Mouse (Mus musculus) lung, postnatal 0 days (tissue): ENCODE data around the gene Rhob. TPM values are rescaled to one million over a fixed set of nuclear protein-coding genes. Genes with fewer than 3 reads are reported as not detected.

Source experiments
- ATAC-seq: fragments of 200-750 bp; cut with Nextera tagmentation; 2 replicates; pipeline ENCODE4 v1.8.0; 2017; ENCODE audit warnings: moderate library complexity
- DNase-seq: peaks from one replicate; pipeline ENCODE4 v3.0.0-alpha.2; 2016; ENCODE audit warnings: low spot score
- H3K27ac ChIP-seq: fragments of 300-500 bp; sonication (generic); 2 replicates; pipeline ENCODE4 v1.5.1; 2014; ENCODE audit warnings: antibody characterized with exemption, mild to moderate bottlenecking, low read length, mixed read lengths
- H3K27me3 ChIP-seq: fragments of 300-500 bp; sonication (generic); replicated peaks from 2 replicates; pipeline ENCODE4 v1.6.1; 2014; ENCODE audit warnings: low read length, mixed read lengths; ENCODE audit not compliant: insufficient read depth
- H3K36me3 ChIP-seq: fragments of 300-500 bp; sonication (generic); 2 replicates; pipeline ENCODE4 v1.6.1; 2014; ENCODE audit warnings: low read length, mixed read lengths; ENCODE audit not compliant: insufficient read depth
- H3K4me1 ChIP-seq: fragments of 300-500 bp; sonication (generic); 2 replicates; pipeline ENCODE4 v1.6.1; 2014; ENCODE audit warnings: antibody characterized with exemption, low read depth, low read length, mixed read lengths; ENCODE audit not compliant: insufficient read depth
- H3K4me2 ChIP-seq: fragments of 300-500 bp; sonication (generic); replicated peaks from 2 replicates; pipeline ENCODE4 v1.6.1; 2014; ENCODE audit warnings: low read depth, mild to moderate bottlenecking, low read length, moderate library complexity, mixed read lengths
- H3K4me3 ChIP-seq: fragments of 300-500 bp; sonication (generic); 2 replicates; pipeline ENCODE4 v1.5.1; 2014; ENCODE audit warnings: low read depth, low read length
- H3K9ac ChIP-seq: fragments of 300-500 bp; sonication (generic); replicated peaks from 2 replicates; pipeline ENCODE4 v1.6.1; 2014; ENCODE audit warnings: low read depth, mild to moderate bottlenecking
- H3K9me3 ChIP-seq: fragments of 300-500 bp; sonication (generic); 2 replicates; pipeline ENCODE4 v1.6.1; 2016; ENCODE audit warnings: low read length, mixed read lengths
- CTCF ChIP-seq: IDR thresholded peaks from 2 replicates; pipeline ENCODE4 v1.5.1; 2016; ENCODE audit warnings: antibody characterized with exemption, mild to moderate bottlenecking
- EP300 ChIP-seq: IDR thresholded peaks from 2 replicates; pipeline ENCODE4 v1.6.1; 2016; ENCODE audit warnings: antibody characterized with exemption, mild to moderate bottlenecking, control low read depth
- WGBS: fragments of 180-500 bp; shearing (Covaris S2); extraction: QIAGEN DNeasy Blood & Tissue Kit; methylation state at CpG from one replicate; pipeline ENCODE4 v1.1.7; 2014; 5-methylcytosine and 5-hydroxymethylcytosine counted together
- polyA plus RNA-seq: library from polyadenylated mRNA; unstranded; fragments of >200 nt; fragmentation: Nextera tagmentation; extraction: Ambion mirVana; gene quantifications from 2 replicates; pipeline ENCODE4 v1.2.1, GENCODE M21; 2015

Gene Rhob
- polyA plus RNA-seq, 1 experiment from 2014 or later = 77.6 TPM

DNA sequence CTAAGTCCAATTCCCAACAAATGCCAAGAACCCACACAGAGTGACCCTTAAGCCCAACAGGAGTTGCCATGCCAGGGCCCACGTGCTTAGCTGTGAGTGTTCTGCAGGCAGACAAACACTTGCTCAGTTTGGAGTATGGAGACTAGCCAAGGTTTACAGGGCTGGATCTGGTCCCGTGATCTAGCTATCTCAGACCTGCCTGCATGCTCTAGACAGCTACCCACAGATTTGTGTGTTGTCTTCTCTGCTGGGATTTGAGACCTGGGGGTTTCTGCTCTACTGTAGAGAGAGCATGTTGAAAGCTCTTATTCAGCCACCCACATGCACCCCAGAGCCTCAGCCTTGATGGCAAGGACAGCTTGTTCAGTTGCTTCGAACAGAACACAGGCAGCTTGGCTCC, 45.3 kb downstream of the Rhob start:
- ATAC-seq (peak; percentile 80), DNase-seq (peak; percentile 82)
- 33% methylated on average over 3 of the region's 3 CpGs for whole genome bisulfite sequencing
- Histone ChIP-seq H3K4me1 (peaks cover 5% of the 10 kb centered on the region; the same call in 1 of the 2 replicates), H3K9me3 (no peaks in the 10 kb centered on the region), H3K9ac (no peak overlapping the region), H3K4me3 (no peak overlapping the region), H3K27ac (peak overlapping the region; percentile 44; the same call in 1 of the 2 replicates), H3K36me3 (no peaks in the 10 kb centered on the region), H3K4me2 (no peak overlapping the region), H3K27me3 (no peaks in the 10 kb centered on the region)
- TF ChIP-seq EP300 = no peak
- TF ChIP-seq CTCF = no peak

DNA sequence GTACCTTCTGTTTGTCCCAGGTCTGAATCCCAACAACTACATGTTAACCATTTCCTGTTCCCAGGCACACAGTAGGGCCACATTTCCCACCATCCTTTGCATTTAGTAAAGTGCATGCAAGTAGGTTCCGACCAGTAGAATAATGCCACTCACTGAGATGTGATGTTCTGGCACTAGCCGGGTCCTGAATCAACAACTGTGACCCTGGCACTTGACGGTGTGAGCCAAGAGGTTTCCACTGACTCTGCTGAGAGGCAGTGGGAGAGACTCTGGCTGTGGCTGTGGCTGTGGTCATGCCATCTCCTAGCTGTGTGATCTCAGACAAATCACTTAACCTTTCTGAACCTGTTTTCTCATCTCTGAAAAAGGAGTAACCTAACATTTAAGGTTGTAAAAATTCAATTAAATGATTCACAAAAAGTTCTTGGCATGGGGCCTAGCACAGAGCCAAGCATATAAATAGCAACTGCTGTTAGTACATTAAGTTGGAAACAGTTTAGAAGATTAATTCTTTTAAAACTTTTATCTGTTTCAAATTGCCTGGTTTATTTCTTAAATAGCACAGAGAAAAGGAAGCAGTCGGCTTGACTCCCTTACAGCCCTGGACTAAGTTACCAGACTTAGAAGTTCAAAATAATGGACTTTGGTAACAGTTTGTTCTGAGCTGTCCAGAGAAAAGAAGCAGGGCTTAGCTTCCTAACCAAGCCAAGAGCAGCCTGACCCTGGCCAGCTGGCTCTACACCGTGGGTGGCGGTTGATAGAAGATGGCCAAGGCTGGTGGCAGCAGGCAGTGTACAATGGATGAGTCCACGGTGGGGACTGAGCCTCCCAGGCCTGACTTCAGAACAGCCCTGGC, 46.8 kb downstream of the Rhob start:
- no peak overlapping the region for H3K4me3 ChIP-seq
- H3K9ac ChIP-seq = no peak overlapping the region
- H3K9me3 ChIP-seq = no peaks in the 10 kb centered on the region
- H3K4me2 ChIP-seq = no peak overlapping the region
- WGBS = 42% methylated on average over 7 of the region's 7 CpGs
- ATAC-seq = 0 out of 2 replicates have a peak, but pooled peaks have one; percentile 8
- no peaks in the 10 kb centered on the region for H3K36me3 ChIP-seq
- TF ChIP-seq CTCF (no peak), EP300 (no peak)
- DNase-seq = peak; percentile 55
- H3K27me3 ChIP-seq = no peaks in the 10 kb centered on the region
- peak overlapping the region; percentile 27 for H3K27ac ChIP-seq
- H3K4me1 ChIP-seq = peaks cover 5% of the 10 kb centered on the region; the same call in 1 of the 2 replicates

DNA sequence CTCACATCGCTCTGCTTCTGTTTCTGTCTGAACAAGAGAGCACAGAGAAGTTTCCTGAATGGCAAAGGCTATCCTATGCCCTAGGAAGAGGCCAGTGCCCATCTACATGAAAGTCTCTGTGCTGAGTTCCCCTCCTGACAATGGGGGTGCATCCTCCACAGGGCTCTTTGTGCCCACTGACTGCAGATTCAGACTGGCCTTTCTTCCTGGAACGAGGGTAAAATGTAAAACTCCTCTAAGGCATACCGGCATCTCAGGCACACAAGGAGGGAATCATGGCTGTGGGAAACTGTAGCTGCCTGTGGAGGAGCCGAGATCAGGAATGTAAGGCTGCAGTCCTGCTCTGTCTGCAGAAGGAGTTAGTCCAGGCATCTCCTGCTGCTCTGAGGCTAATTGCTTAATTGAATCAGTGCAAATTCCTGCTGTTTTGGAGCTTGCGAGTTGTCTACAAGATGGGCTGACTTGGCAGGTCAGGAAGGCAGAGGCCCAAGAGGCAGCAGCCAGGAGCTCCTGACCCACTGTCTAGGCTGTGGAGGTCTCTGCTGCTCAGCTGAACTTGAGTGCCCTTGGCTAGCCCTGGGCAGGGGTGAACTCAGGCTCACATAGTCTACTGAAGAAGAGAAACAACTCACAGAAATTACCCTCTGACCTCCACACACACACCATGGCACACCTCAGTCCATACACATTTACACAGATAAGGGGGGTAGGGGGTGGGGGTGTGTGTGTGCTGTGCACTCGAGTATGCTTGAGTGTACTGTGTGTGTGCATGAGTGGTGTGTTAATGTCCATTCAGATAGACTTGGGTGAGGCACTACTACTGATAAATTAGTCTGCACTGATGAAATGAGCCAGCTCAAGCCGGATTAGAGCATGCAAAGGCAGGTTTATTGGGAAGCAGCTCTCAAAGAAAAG, 48.0 kb downstream of the Rhob start:
- no peak for TF ChIP-seq CTCF
- TF ChIP-seq EP300 = no peak
- peaks cover 5% of the 10 kb centered on the region; the same call in 1 of the 2 replicates for H3K4me1 ChIP-seq
- no peaks in the 10 kb centered on the region for H3K36me3 ChIP-seq
- H3K4me2 ChIP-seq = no peak overlapping the region
- no peak overlapping the region for H3K4me3 ChIP-seq
- ATAC-seq = no peak
- no peaks in the 10 kb centered on the region for H3K9me3 ChIP-seq
- H3K27me3 ChIP-seq = no peaks in the 10 kb centered on the region
- DNase-seq = no peak
- no peak overlapping the region for H3K9ac ChIP-seq
- H3K27ac ChIP-seq = peak overlapping the region; percentile 29; the same call in 1 of the 2 replicates
- 54% methylated on average over 7 of the region's 7 CpGs for WGBS

DNA sequence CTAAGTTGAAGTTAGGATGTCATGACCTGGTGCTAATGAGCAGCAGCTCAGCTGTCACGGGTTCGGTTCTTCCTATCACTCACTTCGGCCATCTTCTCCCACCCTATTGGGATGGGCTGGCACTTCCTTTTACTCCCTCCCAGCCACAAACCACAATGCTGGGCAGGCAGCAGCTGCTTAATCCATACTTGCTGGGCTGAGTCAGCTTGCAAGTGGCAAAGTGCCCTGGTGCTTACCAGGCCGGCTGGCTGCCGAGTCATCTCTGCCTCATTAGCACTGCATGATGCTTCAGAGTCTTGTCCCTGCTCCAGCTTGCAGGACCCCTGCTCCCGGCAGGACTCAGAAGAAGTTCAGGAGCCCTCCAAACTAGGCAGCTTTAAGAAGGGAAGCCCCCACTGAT, 49.2 kb downstream of the Rhob start:
- Histone ChIP-seq H3K4me1 (peaks cover 5% of the 10 kb centered on the region; the same call in 1 of the 2 replicates), H3K9ac (no peak overlapping the region), H3K4me2 (no peak overlapping the region), H3K4me3 (no peak overlapping the region), H3K36me3 (no peaks in the 10 kb centered on the region), H3K27me3 (no peaks in the 10 kb centered on the region), H3K9me3 (no peaks in the 10 kb centered on the region), H3K27ac (no peak overlapping the region)
- ATAC-seq (no peak), DNase-seq (no peak)
- TF ChIP-seq CTCF = no peak
- no peak for TF ChIP-seq EP300
- 73% methylated on average over 6 of the region's 6 CpGs for WGBS

DNA sequence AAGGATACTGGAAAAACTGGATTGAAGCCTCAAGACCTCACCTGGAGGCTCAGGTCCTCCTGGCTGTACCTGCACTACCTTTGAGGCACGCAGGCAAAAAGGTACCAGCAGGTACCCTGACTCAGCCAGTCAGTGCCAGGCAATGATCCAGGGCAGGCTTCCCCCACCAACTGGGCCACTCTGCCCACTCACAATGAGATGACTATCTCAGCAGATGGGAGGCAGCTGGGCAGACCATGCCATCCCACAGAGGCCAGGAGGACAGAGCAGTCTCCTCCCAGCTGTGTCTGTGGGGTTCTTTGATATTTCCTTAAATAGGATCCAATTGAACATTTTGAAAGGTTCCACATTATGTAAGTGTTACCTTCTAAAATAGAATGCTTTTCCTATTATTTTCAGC, 49.8 kb downstream of the Rhob start:
- Histone ChIP-seq H3K27ac (no peak overlapping the region), H3K4me2 (no peak overlapping the region), H3K36me3 (no peaks in the 10 kb centered on the region), H3K4me1 (peaks cover 9% of the 10 kb centered on the region), H3K4me3 (no peak overlapping the region), H3K9ac (no peak overlapping the region), H3K27me3 (no peaks in the 10 kb centered on the region), H3K9me3 (no peaks in the 10 kb centered on the region)
- ATAC-seq (no peak), DNase-seq (no peak)
- no peak for TF ChIP-seq EP300
- TF ChIP-seq CTCF = no peak
- 80% methylated on average over 1 of the region's 1 CpGs for WGBS

Other genes with a start within 250 kb of the Rhob start
- gene Gdf7, start 198.1 kb downstream of the Rhob start, polyA plus RNA-seq = not detected in 2 replicates
- gene Hs1bp3, start 186.6 kb downstream of the Rhob start, polyA plus RNA-seq = 8.6 and 8.7 TPM in 2 replicates
- gene Slc7a15, start 99.1 kb upstream of the Rhob start, polyA plus RNA-seq = not detected in 2 replicates
- 26.9 and 31.3 TPM in 2 replicates for gene Pum2, start 174.1 kb upstream of the Rhob start, polyA plus RNA-seq